ENCODE assay signal across 25 mouse cellular contexts in genomic region chr1:172284221-172284620, GRCm38 (mm10). TPM values are rescaled to one million over a fixed set of nuclear protein-coding genes. Genes with fewer than 3 reads are reported as not detected.
DNase-seq lines count a peak whose midpoint lies in the region; ATAC-seq and TF ChIP-seq lines count a peak whose summit lies in the region.
"Had no signal": no experiment of that assay in that cellular context is flagged by ENCODE, and none has a peak within 500 bp of the region (broad histone marks: within the 10 kb centered on the region; RNA-seq: fewer than 3 reads in every experiment).

No protein-coding gene starts in this region.

- peaks cover 8% of the 10 kb centered on the region for H3K36me3 ChIP-seq in heart, adult 2 months (ENCODE audit: control insufficient read depth, insufficient read depth, low read length)
- no peaks in the 10 kb centered on the region for H3K36me3 ChIP-seq in hindbrain, embryonic 16.5 days (ENCODE audit: control insufficient read depth, insufficient read depth, low read length)
- H3K36me3 ChIP-seq in midbrain, embryonic 15.5 days (replicated peaks): no peaks in the 10 kb centered on the region
- H3K36me3 ChIP-seq: embryonic facial prominence, embryonic 13.5 days; forebrain, embryonic 12.5 days; hindbrain, embryonic 10.5 days had no signal

- TF ChIP-seq POLR2A in heart, adult 2 months (IDR thresholded peaks at IDR 0.05; ENCODE audit: insufficient read depth, low read depth, low read length): no peak

- H3K79me2 ChIP-seq in heart, adult 2 months (replicated peaks; ENCODE audit: control insufficient read depth, insufficient read depth, low read length): no peaks in the 10 kb centered on the region

- H3K4me2 ChIP-seq in hindbrain, embryonic 16.5 days (ENCODE audit: low read length): no peak overlapping the region
- no peak overlapping the region for H3K4me2 ChIP-seq in midbrain, embryonic 15.5 days
- H3K4me2 ChIP-seq: embryonic facial prominence, embryonic 13.5 days; forebrain, embryonic 12.5 days; hindbrain, embryonic 14.5 days had no signal

- no peaks in the 10 kb centered on the region for H3K9me3 ChIP-seq in hindbrain, embryonic 16.5 days (ENCODE audit: control insufficient read depth, low read length)
- no peaks in the 10 kb centered on the region for H3K9me3 ChIP-seq in midbrain, embryonic 15.5 days
- H3K9me3 ChIP-seq: embryonic facial prominence, embryonic 13.5 days; forebrain, embryonic 12.5 days; heart, embryonic 10.5 days; hindbrain, embryonic 10.5 days had no signal

- WGBS in heart, adult 2 months: 77% methylated on average over 14 of the region's 14 CpGs
- WGBS in hindbrain, embryonic 16.5 days: 95% methylated on average over 14 of the region's 14 CpGs
- WGBS in midbrain, embryonic 15.5 days: 85% methylated on average over 14 of the region's 14 CpGs

- no peak for ATAC-seq in hindbrain, embryonic 16.5 days
- ATAC-seq in midbrain, embryonic 15.5 days (replicated peaks): no peak
- ATAC-seq: activated CD4-positive, CD25-positive, alpha-beta regulatory T cell, adult 4 months; forebrain, embryonic 16.5 days; Patski had no signal

- no peak overlapping the region for H3K9ac ChIP-seq in heart, adult 2 months (ENCODE audit: low read depth, low read length)
- H3K9ac ChIP-seq in hindbrain, embryonic 16.5 days (ENCODE audit: low read depth, low read length): no peak overlapping the region
- H3K9ac ChIP-seq in midbrain, embryonic 15.5 days: no peak overlapping the region
- H3K9ac ChIP-seq: embryonic facial prominence, embryonic 13.5 days; forebrain, embryonic 12.5 days; hindbrain, embryonic 14.5 days had no signal

- no peaks in the 10 kb centered on the region for H3K27me3 ChIP-seq in heart, adult 2 months (ENCODE audit: control insufficient read depth, insufficient read depth, low read length)
- no peaks in the 10 kb centered on the region for H3K27me3 ChIP-seq in hindbrain, embryonic 16.5 days (replicated peaks; ENCODE audit: control insufficient read depth, insufficient read depth, low read length)
- H3K27me3 ChIP-seq in midbrain, embryonic 15.5 days (replicated peaks): no peaks in the 10 kb centered on the region
- H3K27me3 ChIP-seq: CH12.LX; embryonic facial prominence, embryonic 13.5 days; forebrain, embryonic 12.5 days; Patski had no signal

- no peak overlapping the region; the same call in 1 of the 2 replicates for H3K27ac ChIP-seq in heart, adult 2 months
- H3K27ac ChIP-seq in gastrocnemius, adult 2 months: peak overlapping the region; percentile 87
- H3K27ac ChIP-seq in hindbrain, embryonic 16.5 days (ENCODE audit: low read depth, low read length): no peak overlapping the region
- H3K27ac ChIP-seq in midbrain, embryonic 15.5 days: no peak overlapping the region
- H3K27ac ChIP-seq: embryonic facial prominence, embryonic 13.5 days; forebrain, embryonic 12.5 days; heart, embryonic 10.5 days; hindbrain, embryonic 10.5 days; hindbrain, embryonic 14.5 days had no signal

- TF ChIP-seq CTCF in heart, adult 2 months (IDR thresholded peaks at IDR 0.05): no peak
- TF ChIP-seq CTCF in gastrocnemius, adult 2 months (IDR thresholded peaks at IDR 0.05): no peak

- intact Hi-C loops in heart, adult 2 months (cut with DNase I): no loop called here
- intact Hi-C loops in heart, postnatal 14 days (cut with DNase I): no loop called here
- intact Hi-C loops in gastrocnemius, adult 2 months (cut with DNase I): loop anchor here (1.0 kb wide), 1 partner anchor 13 kb away; no protein-coding TSS in a partner anchor

- H3K4me3 ChIP-seq in heart, adult 2 months: no peak overlapping the region
- peak overlapping the region; percentile 40 for H3K4me3 ChIP-seq in gastrocnemius, adult 2 months
- no peak overlapping the region for H3K4me3 ChIP-seq in hindbrain, embryonic 16.5 days (ENCODE audit: low read length)
- H3K4me3 ChIP-seq in midbrain, embryonic 15.5 days: no peak overlapping the region
- H3K4me3 ChIP-seq: embryonic facial prominence, embryonic 13.5 days; forebrain, embryonic 12.5 days; heart, embryonic 10.5 days; hindbrain, embryonic 10.5 days had no signal

- DNase-seq in heart, adult 2 months: peak in 1 of 2 experiments; percentile 27
- DNase-seq in heart, postnatal 14 days: no peak
- DNase-seq in right cerebral cortex, postnatal 14 days: peak; percentile 2
- no peak for DNase-seq in right cerebral cortex, postnatal 10 days (ENCODE audit: low spot score in 2 of 2)
- peak; percentile 86 for DNase-seq in gastrocnemius, adult 2 months
- DNase-seq in gastrocnemius, postnatal 25 days: peak; percentile 68
- DNase-seq: adrenal gland, postnatal 14 days; cerebellum, adult 18-20 months; cerebellum, adult 9-11 months; cerebellum, postnatal 36 days had no signal

- 0 out of 2 replicates have a peak, but pooled peaks have one; percentile 39 for TF ChIP-seq EP300 in heart, adult 2 months (IDR thresholded peaks at IDR 0.05; ENCODE audit: insufficient read depth, low read depth, low read length)

- H3K4me1 ChIP-seq in heart, adult 2 months (ENCODE audit: control insufficient read depth, insufficient read depth, low read length): peaks cover 3% of the 10 kb centered on the region; the same call in 1 of the 2 replicates
- no peaks in the 10 kb centered on the region for H3K4me1 ChIP-seq in hindbrain, embryonic 16.5 days (ENCODE audit: control insufficient read depth, insufficient read depth, low read depth, low read length)
- H3K4me1 ChIP-seq in midbrain, embryonic 15.5 days: no peaks in the 10 kb centered on the region; the same call in 1 of the 2 replicates
- H3K4me1 ChIP-seq: embryonic facial prominence, embryonic 13.5 days; forebrain, embryonic 12.5 days had no signal

RNA-seq across cellular contexts. Expression of gene Atp1a2, which starts 13.6 kb away (rescaled TPM):
- 100 to 1,000 TPM; 462 to 588 TPM for total RNA-seq in heart, adult 2 months (2021)
- polyA plus RNA-seq in heart, adult 2 months (2012; rRNA removed): 319 and 349 TPM in 2 replicates
- total RNA-seq in heart, postnatal 14 days (2021): 100 to 1,000 TPM; 448 to 458 TPM
- total RNA-seq in gastrocnemius, adult 2 months (2021): 1,000 to 10,000 TPM in 1 of 2 experiments, 100 to 1,000 TPM in 1; 838 to 1,060 TPM
- total RNA-seq in gastrocnemius, postnatal 25 days (2021): 1,000 to 10,000 TPM; 1,026 to 1,397 TPM
- 96.7 and 102 TPM in 2 replicates for polyA plus RNA-seq in hindbrain, embryonic 16.5 days (2015; fragmentation: Nextera tagmentation; extraction: Ambion mirVana)
- polyA plus RNA-seq in midbrain, embryonic 15.5 days (2015; fragmentation: Nextera tagmentation; extraction: Ambion mirVana): 56.5 and 63.1 TPM in 2 replicates
- total RNA-seq: granulocyte monocyte progenitor cell, adult 5-6 weeks had no signal

RNA-seq across cellular contexts. Expression of gene Igsf8, which starts 22.8 kb away (rescaled TPM):
- 10 to 100 TPM; 10.9 to 13.5 TPM for total RNA-seq in heart, adult 2 months (2021)
- polyA plus RNA-seq in heart, adult 2 months (2012; rRNA removed): 25.9 and 39.9 TPM in 2 replicates
- total RNA-seq in heart, postnatal 14 days (2021): 10 to 100 TPM; 13.8 to 16.3 TPM
- total RNA-seq in gastrocnemius, adult 2 months (2021): 1 to 10 TPM; 7.4 to 8.3 TPM
- total RNA-seq in gastrocnemius, postnatal 25 days (2021): 10 to 100 TPM in 1 of 2 experiments, 1 to 10 TPM in 1; 9.2 to 10.7 TPM
- polyA plus RNA-seq in hindbrain, embryonic 16.5 days (2015; fragmentation: Nextera tagmentation; extraction: Ambion mirVana): 84.7 and 88.3 TPM in 2 replicates
- polyA plus RNA-seq in midbrain, embryonic 15.5 days (2015; fragmentation: Nextera tagmentation; extraction: Ambion mirVana): 66.2 and 77.2 TPM in 2 replicates

RNA-seq across cellular contexts. Expression of gene Atp1a4, which starts 26.0 kb away (rescaled TPM):
- total RNA-seq in heart, adult 2 months (2021): not detected
- 0.10 and 0.35 TPM in 2 replicates for polyA plus RNA-seq in heart, adult 2 months (2012; rRNA removed)
- not detected for total RNA-seq in heart, postnatal 14 days (2021)
- under 1 TPM; 0.20 to 0.43 TPM for total RNA-seq in gastrocnemius, adult 2 months (2021)
- under 1 TPM; 0.59 to 0.88 TPM for total RNA-seq in gastrocnemius, postnatal 25 days (2021)
- polyA plus RNA-seq in hindbrain, embryonic 16.5 days (2015; fragmentation: Nextera tagmentation; extraction: Ambion mirVana): 0.06 TPM in 1 of 2 replicates, not detected in the other
- polyA plus RNA-seq in midbrain, embryonic 15.5 days (2015; fragmentation: Nextera tagmentation; extraction: Ambion mirVana): 0.05 TPM in 1 of 2 replicates, not detected in the other
- total RNA-seq: CH12.LX; granulocyte monocyte progenitor cell, adult 5-6 weeks; heart, postnatal 25 days had no signal
- polyA plus RNA-seq: activated CD4-positive, CD25-positive, alpha-beta regulatory T cell, adult 4 months; embryonic facial prominence, embryonic 13.5 days; forebrain, embryonic 16.5 days; frontal cortex, adult 2 months; hindbrain, embryonic 10.5 days had no signal

RNA-seq across cellular contexts. Expression of gene Kcnj9, which starts 44.9 kb away (rescaled TPM):
- not detected for total RNA-seq in heart, adult 2 months (2021)
- polyA plus RNA-seq in heart, adult 2 months (2012; rRNA removed): 0.04 and 0.06 TPM in 2 replicates
- not detected for total RNA-seq in heart, postnatal 14 days (2021)
- not detected for total RNA-seq in gastrocnemius, adult 2 months (2021)
- total RNA-seq in gastrocnemius, postnatal 25 days (2021): not detected
- 4.9 and 5.6 TPM in 2 replicates for polyA plus RNA-seq in hindbrain, embryonic 16.5 days (2015; fragmentation: Nextera tagmentation; extraction: Ambion mirVana)
- polyA plus RNA-seq in midbrain, embryonic 15.5 days (2015; fragmentation: Nextera tagmentation; extraction: Ambion mirVana): 5.6 and 5.9 TPM in 2 replicates
- total RNA-seq: granulocyte monocyte progenitor cell, adult 5-6 weeks had no signal
- polyA plus RNA-seq: embryonic facial prominence, embryonic 13.5 days; heart, embryonic 10.5 days; heart, embryonic 14.5 days had no signal

RNA-seq across cellular contexts. Expression of gene Kcnj10, which starts 56.8 kb away (rescaled TPM):
- total RNA-seq in heart, adult 2 months (2021): under 1 TPM; 0.07 to 0.08 TPM
- 0.26 and 0.27 TPM in 2 replicates for polyA plus RNA-seq in heart, adult 2 months (2012; rRNA removed)
- under 1 TPM; 0.10 to 0.22 TPM for total RNA-seq in heart, postnatal 14 days (2021)
- under 1 TPM in 1 of 2 experiments, not detected in 1; 0.06 TPM for total RNA-seq in gastrocnemius, adult 2 months (2021)
- total RNA-seq in gastrocnemius, postnatal 25 days (2021): under 1 TPM; 0.08 to 0.13 TPM
- polyA plus RNA-seq in hindbrain, embryonic 16.5 days (2015; fragmentation: Nextera tagmentation; extraction: Ambion mirVana): 3.5 and 3.9 TPM in 2 replicates
- 1.8 TPM in 2 replicates for polyA plus RNA-seq in midbrain, embryonic 15.5 days (2015; fragmentation: Nextera tagmentation; extraction: Ambion mirVana)
- polyA plus RNA-seq: heart, embryonic 14.5 days had no signal

Comparison
In these comparisons a context has a peak if more than half of its experiments do, and no peak if none do; other contexts are left out.
1. DNase-seq: peak in right cerebral cortex, postnatal 14 days (single experiment), gastrocnemius, adult 2 months (single experiment) and gastrocnemius, postnatal 25 days (single experiment); none in heart, postnatal 14 days (0 of 2) and right cerebral cortex, postnatal 10 days (0 of 2).